Mouse (Mus musculus) adrenal gland, postnatal 10 days (tissue): ENCODE measurements at regions not wholly inside any gene's neighbourhood (a gene's known extent, or its start where the extent isn't known, plus 50 kb on each side); places are given as distances from the start of the nearest gene placed in this dataset.
"Not testable (repeated sequence)": the region's sequence is repeated elsewhere in the genome, so short reads cannot be mapped to it uniquely, and the experiment has no call there.

Experiments
- DNase-seq: peaks from one replicate; pipeline ENCODE4 v3.0.0; 2021; ENCODE audit warnings: mixed read lengths

- no peak for DNase-seq
Observed at GRCm38 (mm10) chr3:106320061-106320460, 85.9 kb downstream of the Chil6 start.

GRCm38 (mm10) chr3:106316974-106317373 is 89.0 kb downstream of the Chil6 start:
- DNase-seq, result no peak

- DNase-seq, result no peak
Observed at GRCm38 (mm10) chr3:106292938-106293337, 73.6 kb upstream of the Chil4 start.

GRCm38 (mm10) chr3:106291894-106292293 is 72.6 kb upstream of the Chil4 start:
- no peak for DNase-seq

- DNase-seq, result peak; percentile 11
Observed at GRCm38 (mm10) chr3:106278571-106278970, 59.3 kb upstream of the Chil4 start.

GRCm38 (mm10) chr3:106275677-106276076 is 56.4 kb upstream of the Chil4 start:
- not testable (repeated sequence) for DNase-seq
